Mouse (Mus musculus) spleen, adult 12 weeks (tissue): ENCODE data around the gene Fibcd1.

Experiments
- DNase-seq: peaks from one replicate; pipeline ENCODE4 v3.0.0; 2022; ENCODE audit warnings: low spot score

The Fibcd1 gene

DNA sequence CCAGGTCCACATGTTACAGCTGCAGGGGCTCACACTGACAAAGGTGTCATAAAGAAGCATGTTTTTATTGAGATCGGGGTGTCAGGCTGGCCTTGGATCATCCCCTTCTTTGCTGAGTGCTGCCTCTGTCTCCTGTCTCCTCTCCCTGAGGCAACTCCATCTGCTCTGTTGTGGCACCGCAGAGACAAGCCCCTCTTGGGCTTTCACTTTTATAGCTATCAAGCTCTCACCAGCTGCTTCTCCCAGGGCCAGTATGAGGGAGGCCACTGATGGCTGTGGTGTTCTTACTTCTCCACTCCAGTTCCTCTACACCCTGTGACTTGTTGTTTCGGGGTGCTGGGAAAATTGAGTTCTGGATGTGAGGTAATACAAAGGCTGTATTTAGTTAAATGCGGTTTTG is 76.7 kb downstream of the Fibcd1 start:
- no peak for DNase-seq

DNA sequence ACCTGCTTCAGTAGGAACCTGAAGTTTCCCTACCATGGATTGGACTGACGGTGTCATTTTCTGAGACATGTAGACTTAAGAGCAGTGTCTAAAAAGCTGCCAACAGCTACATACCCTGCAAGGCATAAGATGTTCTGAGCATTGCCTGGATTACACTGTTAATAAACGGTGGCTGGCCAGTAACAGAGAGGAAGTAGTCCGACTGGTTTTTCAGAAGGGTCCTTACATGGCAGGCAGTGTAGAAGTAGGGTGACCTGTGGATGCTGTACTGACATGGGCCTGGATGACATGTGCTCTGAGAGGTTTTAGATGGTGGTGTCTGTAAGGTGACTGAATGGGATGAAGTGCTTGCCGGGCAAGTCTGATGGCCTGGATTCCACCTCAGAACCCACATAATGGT is 78.0 kb downstream of the Fibcd1 start:
- no peak for DNase-seq

DNA sequence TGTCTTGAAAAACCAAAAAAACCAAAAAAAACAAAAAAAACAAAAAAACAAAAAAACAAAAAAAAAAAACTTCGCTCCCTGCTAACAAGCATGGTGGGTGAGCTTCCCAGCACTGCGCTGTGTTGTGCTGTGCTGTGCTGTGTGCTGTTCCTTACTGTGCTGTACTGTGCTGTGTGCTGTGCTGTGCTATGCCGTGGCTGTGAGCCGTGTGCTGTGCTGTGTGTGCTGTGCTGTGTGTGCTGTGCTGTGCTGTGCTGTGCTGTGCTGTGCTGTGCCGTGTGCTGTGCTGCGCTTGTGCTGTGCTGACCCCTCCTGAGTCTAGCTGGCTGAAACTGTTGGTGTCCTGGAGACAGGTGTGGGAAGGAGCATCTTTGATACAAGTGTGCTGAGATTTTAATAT is 78.7 kb downstream of the Fibcd1 start:
- no peak for DNase-seq
